Mouse (Mus musculus) lung, embryonic 16.5 days (tissue): Measurements from ENCODE around the gene Skint8. TPM values are rescaled to one million over a fixed set of nuclear protein-coding genes. Genes with fewer than 3 reads are reported as not detected.
A peak's percentile ranks its signal among the peaks of the same experiment; 100 is the strongest.
"Not testable (repeated sequence)": the region's sequence is repeated elsewhere in the genome, so short reads cannot be mapped to it uniquely, and the experiment has no call there.

Experiments
- ATAC-seq: fragments of 200-750 bp; cut with Nextera tagmentation; 2 replicates; pipeline ENCODE4 v1.8.0; 2017; ENCODE audit warnings: low read depth, mild to moderate bottlenecking, moderate library complexity
- H3K27ac ChIP-seq: fragments of 300-500 bp; sonication (generic); 2 replicates; pipeline ENCODE4 v1.5.1; 2014; ENCODE audit warnings: mild to moderate bottlenecking, control low read depth, low read length
- H3K27me3 ChIP-seq: fragments of 300-500 bp; sonication (generic); 2 replicates; pipeline ENCODE4 v1.6.1; 2014; ENCODE audit warnings: low read depth, low read length, mixed read lengths; ENCODE audit not compliant: control insufficient read depth, insufficient read depth
- H3K36me3 ChIP-seq: fragments of 300-500 bp; sonication (generic); 2 replicates; pipeline ENCODE4 v1.6.1; 2014; ENCODE audit warnings: low read length; ENCODE audit not compliant: control insufficient read depth, insufficient read depth
- H3K4me1 ChIP-seq: fragments of 300-500 bp; sonication (generic); replicated peaks from 2 replicates; pipeline ENCODE4 v1.6.1; 2014; ENCODE audit warnings: low read length, mixed read lengths; ENCODE audit not compliant: control insufficient read depth, insufficient read depth
- H3K4me2 ChIP-seq: fragments of 300-500 bp; sonication (generic); 2 replicates; pipeline ENCODE4 v1.6.1; 2014; ENCODE audit warnings: low read depth, low read length, control low read depth
- H3K4me3 ChIP-seq: fragments of 300-500 bp; sonication (generic); 2 replicates; pipeline ENCODE4 v1.5.1; 2014; ENCODE audit warnings: mild to moderate bottlenecking, low read length, control low read depth
- H3K9ac ChIP-seq: fragments of 300-500 bp; sonication (generic); 2 replicates; pipeline ENCODE4 v1.6.1; 2014; ENCODE audit warnings: low read length, control low read depth
- H3K9me3 ChIP-seq: fragments of 300-500 bp; sonication (generic); 2 replicates; pipeline ENCODE4 v1.6.1; 2016; ENCODE audit warnings: low read length; ENCODE audit not compliant: control insufficient read depth
- WGBS: fragments of 180-500 bp; shearing (Covaris S2); extraction: QIAGEN DNeasy Blood & Tissue Kit; methylation state at CpG from one replicate; pipeline ENCODE4 v1.1.7; 2014; 5-methylcytosine and 5-hydroxymethylcytosine counted together
- polyA plus RNA-seq: library from polyadenylated mRNA; unstranded; fragments of >200 nt; fragmentation: Nextera tagmentation; extraction: Ambion mirVana; gene quantifications from 2 replicates; pipeline ENCODE4 v1.2.1, GENCODE M21; 2015

Gene Skint8
- polyA plus RNA-seq: 0.14 TPM in 1 of 2 replicates, not detected in the other

GRCm38 (mm10) chr4:111919092-111919491 lies at the start of gene Skint8:
Gene Skint8, plus strand, starts transcription at chr4:111919392.
- no peaks in the 10 kb centered on the region for H3K36me3 ChIP-seq
- H3K27me3 ChIP-seq: no peaks in the 10 kb centered on the region
- no peak within 1 kb of the TSS for H3K4me2 ChIP-seq
- H3K27ac ChIP-seq: no peak within 1 kb of the TSS
- ATAC-seq: no peak
- H3K4me3 ChIP-seq: no peak within 1 kb of the TSS
- H3K9ac ChIP-seq: no peak within 1 kb of the TSS
- peaks cover 2% of the 10 kb centered on the region; the same call in 1 of the 2 replicates for H3K9me3 ChIP-seq
- no peaks in the 10 kb centered on the region for H3K4me1 ChIP-seq
- WGBS: 85% methylated on average over 1 of the region's 1 CpGs

GRCm38 (mm10) chr4:111880112-111880875 lies 38.9 kb upstream of the Skint8 start:
- H3K9me3 ChIP-seq: no peaks in the 10 kb centered on the region
- no peaks in the 10 kb centered on the region for H3K4me1 ChIP-seq
- H3K27ac ChIP-seq: no peak overlapping the region
- H3K36me3 ChIP-seq: no peaks in the 10 kb centered on the region
- no peak for ATAC-seq
- no peak overlapping the region for H3K9ac ChIP-seq
- no peak overlapping the region for H3K4me3 ChIP-seq
- H3K4me2 ChIP-seq: no peak overlapping the region
- no peaks in the 10 kb centered on the region for H3K27me3 ChIP-seq
- WGBS: 34% methylated on average over 4 of the region's 4 CpGs

GRCm38 (mm10) chr4:111883543-111883942 lies 35.6 kb upstream of the Skint8 start:
- H3K4me2 ChIP-seq: no peak overlapping the region
- H3K4me1 ChIP-seq: no peaks in the 10 kb centered on the region
- no peaks in the 10 kb centered on the region for H3K36me3 ChIP-seq
- no peaks in the 10 kb centered on the region for H3K9me3 ChIP-seq
- H3K4me3 ChIP-seq: no peak overlapping the region
- H3K9ac ChIP-seq: no peak overlapping the region
- ATAC-seq: no peak
- H3K27me3 ChIP-seq: no peaks in the 10 kb centered on the region
- 80% methylated on average over 12 of the region's 12 CpGs for WGBS
- H3K27ac ChIP-seq: no peak overlapping the region

- Histone ChIP-seq H3K9ac (no peak overlapping the region), H3K27me3 (no peaks in the 10 kb centered on the region), H3K4me3 (peak overlapping the region; percentile 22; the same call in 1 of the 2 replicates), H3K4me1 (no peaks in the 10 kb centered on the region), H3K4me2 (peak overlapping the region; percentile 35; the same call in 1 of the 2 replicates), H3K36me3 (no peaks in the 10 kb centered on the region), H3K9me3 (no peaks in the 10 kb centered on the region), H3K27ac (no peak overlapping the region)
- peak; percentile 77 for ATAC-seq
- 7% methylated on average over 7 of the region's 7 CpGs for WGBS
These were observed 33.2 kb upstream of the Skint8 start for GRCm38 (mm10) chr4:111886018-111886417.

- H3K36me3 ChIP-seq: no peaks in the 10 kb centered on the region
- no peaks in the 10 kb centered on the region for H3K27me3 ChIP-seq
- WGBS: 11% methylated on average over 4 of the region's 4 CpGs
- no peak overlapping the region for H3K27ac ChIP-seq
- no peaks in the 10 kb centered on the region for H3K4me1 ChIP-seq
- no peak overlapping the region; the same call in 1 of the 2 replicates for H3K4me3 ChIP-seq
- peak overlapping the region; percentile 35; the same call in 1 of the 2 replicates for H3K4me2 ChIP-seq
- ATAC-seq: peak; percentile 71
- no peak overlapping the region for H3K9ac ChIP-seq
- no peaks in the 10 kb centered on the region for H3K9me3 ChIP-seq
These were observed 32.6 kb upstream of the Skint8 start for GRCm38 (mm10) chr4:111886607-111887006.

GRCm38 (mm10) chr4:111892138-111892537 lies 27.1 kb upstream of the Skint8 start:
- Histone ChIP-seq H3K27me3 (no peaks in the 10 kb centered on the region), H3K27ac (no peak overlapping the region), H3K36me3 (no peaks in the 10 kb centered on the region), H3K9me3 (no peaks in the 10 kb centered on the region), H3K9ac (no peak overlapping the region), H3K4me1 (no peaks in the 10 kb centered on the region), H3K4me2 (no peak overlapping the region), H3K4me3 (no peak overlapping the region)
- ATAC-seq: no peak

GRCm38 (mm10) chr4:111897755-111898154 lies 21.4 kb upstream of the Skint8 start:
- Histone ChIP-seq H3K9ac (no peak overlapping the region), H3K4me3 (no peak overlapping the region), H3K36me3 (no peaks in the 10 kb centered on the region), H3K4me1 (no peaks in the 10 kb centered on the region), H3K4me2 (no peak overlapping the region), H3K27me3 (no peaks in the 10 kb centered on the region), H3K9me3 (no peaks in the 10 kb centered on the region), H3K27ac (no peak overlapping the region)
- no peak for ATAC-seq
- WGBS: 23% methylated on average over 1 of the region's 1 CpGs

GRCm38 (mm10) chr4:111898566-111898965 lies 20.6 kb upstream of the Skint8 start:
- Histone ChIP-seq H3K4me2 (no peak overlapping the region), H3K36me3 (no peaks in the 10 kb centered on the region), H3K4me1 (no peaks in the 10 kb centered on the region), H3K9ac (no peak overlapping the region), H3K27me3 (no peaks in the 10 kb centered on the region), H3K9me3 (no peaks in the 10 kb centered on the region), H3K4me3 (no peak overlapping the region), H3K27ac (no peak overlapping the region)
- no peak for ATAC-seq
- WGBS: 60% methylated on average over 4 of the region's 4 CpGs

- not testable (repeated sequence) for H3K27ac ChIP-seq, H3K36me3 ChIP-seq, H3K4me1 ChIP-seq, H3K9me3 ChIP-seq, H3K9ac ChIP-seq, ATAC-seq, H3K27me3 ChIP-seq, H3K4me2 ChIP-seq, H3K4me3 ChIP-seq
- 72% methylated on average over 1 of the region's 1 CpGs for WGBS
These were observed 18.7 kb upstream of the Skint8 start for GRCm38 (mm10) chr4:111900491-111900890.
